Mouse (Mus musculus) liver, embryonic 14.5 days (tissue): ENCODE data around the gene Ikbke. TPM values are rescaled to one million over a fixed set of nuclear protein-coding genes. Genes with fewer than 3 reads are reported as not detected.

ENCODE experiments used
- ATAC-seq: fragments of 200-750 bp; cut with Nextera tagmentation; 2 replicates; pipeline ENCODE4 v1.8.0; 2017; ENCODE audit warnings: moderate number of reproducible peaks, mild to moderate bottlenecking, moderate library complexity; ENCODE audit not compliant: insufficient read depth
- DNase-seq, 3 experiments: peaks; one replicate each; pipeline ENCODE4 v3.0.0-alpha.2; 2012 to 2013; ENCODE audit warnings: low read depth in 3 of 3, low spot score in 3 of 3
- H3K27ac ChIP-seq: fragments of 300-500 bp; sonication (generic); 2 replicates; pipeline ENCODE4 v1.5.1; 2014; ENCODE audit warnings: moderate library complexity, mild to moderate bottlenecking, control low read depth, inconsistent platforms
- H3K27me3 ChIP-seq: fragments of 300-500 bp; sonication (generic); 2 replicates; pipeline ENCODE4 v1.6.1; 2014; ENCODE audit warnings: mild to moderate bottlenecking, low read length, moderate library complexity; ENCODE audit not compliant: control insufficient read depth, insufficient read depth
- H3K36me3 ChIP-seq: fragments of 300-500 bp; sonication (generic); replicated peaks from 2 replicates; pipeline ENCODE4 v1.6.1; 2014; ENCODE audit warnings: low read depth; ENCODE audit not compliant: control insufficient read depth, insufficient read depth
- H3K4me1 ChIP-seq, 2 experiments: fragments of 200-500 bp in 1 of 2; fragments of 300-500 bp in 1 of 2; sonication (generic) in 1 of 2; replicated peaks; 2 replicates each; pipeline ENCODE4 v1.6.1; 2012 to 2014; ENCODE audit warnings: antibody characterized with exemption in 1 of 2, inconsistent platforms in 1 of 2, low read length in 1 of 2; ENCODE audit not compliant: control insufficient read depth in 2 of 2, insufficient read depth in 2 of 2
- H3K4me2 ChIP-seq: fragments of 300-500 bp; sonication (generic); 2 replicates; pipeline ENCODE4 v1.6.1; 2014; ENCODE audit warnings: low read depth, mild to moderate bottlenecking, control low read depth, moderate library complexity
- H3K4me3 ChIP-seq, 2 experiments: fragments of 200-500 bp in 1 of 2; fragments of 300-500 bp in 1 of 2; sonication (generic) in 1 of 2; 2 replicates each; pipeline ENCODE4 v1.5.1; 2012 to 2014; ENCODE audit warnings: low read depth in 2 of 2, low read length in 2 of 2, mild to moderate bottlenecking in 2 of 2, control low read depth in 1 of 2, inconsistent platforms in 1 of 2, moderate library complexity in 1 of 2; ENCODE audit not compliant: insufficient read depth in 1 of 2
- H3K9ac ChIP-seq: fragments of 300-500 bp; sonication (generic); replicated peaks from 2 replicates; pipeline ENCODE4 v1.6.1; 2014; ENCODE audit warnings: mild to moderate bottlenecking, control low read depth, moderate library complexity
- H3K9me3 ChIP-seq: fragments of 300-500 bp; sonication (generic); 2 replicates; pipeline ENCODE4 v1.6.1; 2016; ENCODE audit warnings: low read length, mixed read lengths; ENCODE audit not compliant: control insufficient read depth
- CTCF ChIP-seq: IDR thresholded peaks from 2 replicates; pipeline ENCODE4 v1.5.1; 2016; ENCODE audit warnings: antibody characterized with exemption, low read depth, control low read depth
- EP300 ChIP-seq: IDR thresholded peaks from 2 replicates; pipeline ENCODE4 v1.6.1; 2016; ENCODE audit warnings: antibody characterized with exemption, low read depth
- WGBS: fragments of 180-500 bp; shearing (Covaris S2); extraction: QIAGEN DNeasy Blood & Tissue Kit; methylation state at CpG from one replicate; pipeline ENCODE4 v1.1.7; 2014; ENCODE audit not compliant: insufficient replicate concordance; 5-methylcytosine and 5-hydroxymethylcytosine counted together
- polyA plus RNA-seq, 2 experiments: library from polyadenylated mRNA; depleted of rRNA in 1 of 2; stranded (reverse) in 1 of 2; unstranded in 1 of 2; fragments of >200 nt; fragmentation: Nextera tagmentation in 1 of 2; extraction: Ambion mirVana in 1 of 2; gene quantifications; 2 replicates each; pipeline versions ENCODE4 v1.2.1 to v1.2.3; 2012 to 2014

Ikbke gene
- polyA plus RNA-seq, 2 experiments, result 4.9 to 6.4 TPM

- H3K36me3 ChIP-seq, result no peaks in the 10 kb centered on the region
- H3K4me2 ChIP-seq, result no peak overlapping the region
- no peak for TF ChIP-seq EP300
- no peak for TF ChIP-seq CTCF
- WGBS, result 78% methylated on average over 6 of the region's 6 CpGs
- no peaks in the 10 kb centered on the region for H3K4me1 ChIP-seq
- H3K9me3 ChIP-seq, result no peaks in the 10 kb centered on the region
- ATAC-seq (no peak), DNase-seq (no peak)
- H3K9ac ChIP-seq, result no peak overlapping the region
- H3K27me3 ChIP-seq, result no peaks in the 10 kb centered on the region
- H3K27ac ChIP-seq, result no peak overlapping the region
- no peak overlapping the region for H3K4me3 ChIP-seq
Observed at GRCm38 (mm10) chr1:131299788-131300187, 20.4 kb upstream of the Ikbke start.

DNA sequence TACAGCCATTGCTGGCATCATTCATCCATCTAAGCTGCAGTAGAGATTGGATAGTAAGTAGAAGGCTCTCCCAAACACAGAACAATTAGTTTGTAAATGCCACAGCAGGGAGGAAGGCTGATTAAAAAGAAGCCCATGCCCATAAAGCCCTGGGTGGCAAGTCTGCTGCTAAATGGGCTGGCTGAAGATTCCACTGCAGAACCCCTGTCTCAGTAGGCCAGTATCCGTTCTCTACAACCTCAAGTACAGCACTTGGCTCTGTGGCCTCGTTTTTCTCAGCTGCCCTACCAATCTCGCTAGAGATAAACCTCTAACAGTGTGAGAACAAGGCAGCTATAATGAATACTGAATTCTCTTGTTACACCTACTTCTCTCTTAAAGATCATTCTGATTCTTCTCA, 19.8 kb upstream of the Ikbke start:
- 58% methylated on average over 3 of the region's 3 CpGs for WGBS
- H3K4me3 ChIP-seq, result no peak overlapping the region
- H3K36me3 ChIP-seq, result no peaks in the 10 kb centered on the region
- no peak overlapping the region for H3K4me2 ChIP-seq
- H3K9ac ChIP-seq, result no peak overlapping the region
- no peak for TF ChIP-seq CTCF
- no peak for TF ChIP-seq EP300
- ATAC-seq (no peak), DNase-seq (no peak)
- H3K9me3 ChIP-seq, result no peaks in the 10 kb centered on the region
- no peaks in the 10 kb centered on the region for H3K4me1 ChIP-seq
- H3K27me3 ChIP-seq, result no peaks in the 10 kb centered on the region
- no peak overlapping the region for H3K27ac ChIP-seq

DNA sequence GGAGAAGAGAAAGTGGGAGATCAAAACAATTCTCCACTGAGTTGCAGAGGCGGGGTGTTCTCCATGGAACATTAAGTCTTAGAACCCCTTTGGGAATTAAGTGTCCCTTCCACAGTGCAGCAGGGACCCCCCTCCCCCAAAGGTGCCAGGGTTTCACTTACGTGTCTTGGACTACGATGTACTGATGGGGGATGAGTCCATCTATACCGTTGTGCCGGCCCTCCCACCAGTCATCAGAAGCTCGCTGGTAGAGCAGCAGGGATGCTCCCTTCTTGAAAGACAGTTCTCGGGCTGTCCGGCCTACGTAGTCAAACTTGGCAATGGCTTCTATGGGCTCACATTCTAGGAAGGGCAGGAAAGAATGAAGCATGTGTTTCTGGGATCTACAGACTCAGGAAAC, 18.8 kb upstream of the Ikbke start:
- Histone ChIP-seq H3K9ac (no peak overlapping the region), H3K4me2 (no peak overlapping the region), H3K4me1 (no peaks in the 10 kb centered on the region), H3K27me3 (no peaks in the 10 kb centered on the region), H3K27ac (no peak overlapping the region), H3K4me3 (no peak overlapping the region), H3K9me3 (no peaks in the 10 kb centered on the region), H3K36me3 (no peaks in the 10 kb centered on the region)
- no peak for ATAC-seq
- no peak for DNase-seq
- TF ChIP-seq EP300, result no peak
- no peak for TF ChIP-seq CTCF
- WGBS, result 84% methylated on average over 9 of the region's 9 CpGs

DNA sequence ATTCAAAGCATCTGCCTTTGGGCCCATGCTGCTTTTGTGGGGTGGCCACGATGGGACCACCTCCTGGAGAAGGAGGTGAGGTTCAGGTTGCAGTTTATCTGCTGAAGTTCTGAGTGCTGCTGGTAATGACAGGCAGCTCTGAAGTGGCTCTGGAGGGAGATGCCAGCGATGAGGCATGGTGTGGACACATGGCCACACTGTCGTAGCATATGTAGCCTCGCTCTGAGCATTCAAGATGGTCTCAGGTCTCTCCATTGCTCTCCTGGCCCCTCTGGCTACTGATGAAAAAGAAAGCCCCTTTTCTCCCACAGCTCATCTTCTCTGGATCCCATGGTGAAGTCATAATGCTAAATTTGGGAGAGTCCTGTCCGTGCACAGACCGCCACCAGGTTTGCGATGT, 17.3 kb upstream of the Ikbke start:
- Histone ChIP-seq H3K27ac (no peak overlapping the region), H3K4me2 (no peak overlapping the region), H3K4me1 (no peaks in the 10 kb centered on the region), H3K27me3 (no peaks in the 10 kb centered on the region), H3K9me3 (no peaks in the 10 kb centered on the region), H3K9ac (no peak overlapping the region), H3K36me3 (no peaks in the 10 kb centered on the region), H3K4me3 (no peak overlapping the region)
- DNase-seq, result no peak
- no peak for ATAC-seq
- WGBS, result 88% methylated on average over 7 of the region's 7 CpGs
- TF ChIP-seq EP300 (no peak), CTCF (no peak)

DNA sequence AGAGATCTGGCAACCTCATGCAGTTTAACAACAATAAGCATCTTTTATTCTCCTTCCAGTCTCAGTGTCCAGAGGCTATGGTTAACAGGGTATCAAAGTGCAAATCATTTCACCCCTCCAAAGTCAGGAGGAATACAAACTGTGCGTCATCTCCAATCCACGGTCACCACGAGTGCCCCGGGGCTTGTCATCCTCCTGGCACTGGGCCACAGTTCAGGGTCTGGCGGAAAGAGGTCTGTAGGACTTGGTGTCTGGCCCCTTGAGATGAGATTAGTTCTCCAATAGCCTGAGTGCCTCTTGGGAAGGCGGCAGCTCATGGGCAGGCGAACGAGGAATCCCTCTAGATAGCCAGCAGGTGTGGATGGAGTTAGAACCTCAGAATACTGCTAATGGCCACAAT, 15.8 kb upstream of the Ikbke start:
- no peak overlapping the region for H3K27ac ChIP-seq
- no peaks in the 10 kb centered on the region for H3K36me3 ChIP-seq
- no peak for DNase-seq
- no peaks in the 10 kb centered on the region for H3K9me3 ChIP-seq
- no peak overlapping the region for H3K4me2 ChIP-seq
- WGBS, result 77% methylated on average over 8 of the region's 8 CpGs
- no peak overlapping the region for H3K4me3 ChIP-seq
- no peaks in the 10 kb centered on the region for H3K4me1 ChIP-seq
- TF ChIP-seq EP300, result no peak
- no peaks in the 10 kb centered on the region for H3K27me3 ChIP-seq
- no peak overlapping the region for H3K9ac ChIP-seq
- ATAC-seq, result no peak

DNA sequence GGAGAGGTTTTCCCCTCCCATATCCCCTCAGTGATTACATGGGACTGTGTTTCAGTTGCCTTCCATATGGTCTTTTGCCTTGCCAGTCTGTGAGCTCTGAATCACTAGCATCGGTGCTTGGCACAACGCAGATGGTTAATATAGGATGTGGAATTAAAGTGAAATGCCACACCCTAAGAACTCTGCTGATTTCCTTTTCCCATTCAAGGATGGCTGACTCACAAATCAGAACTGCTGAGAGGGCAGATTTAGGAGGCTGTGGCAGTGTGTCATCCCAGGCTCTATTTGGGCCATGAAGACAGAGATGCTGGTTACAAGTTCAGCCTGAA, 14.5 kb upstream of the Ikbke start:
- no peak for ATAC-seq
- TF ChIP-seq EP300 (no peak), CTCF (no peak)
- Histone ChIP-seq H3K9ac (no peak overlapping the region), H3K4me3 (no peak overlapping the region), H3K4me2 (no peak overlapping the region), H3K9me3 (no peaks in the 10 kb centered on the region), H3K27me3 (no peaks in the 10 kb centered on the region), H3K27ac (no peak overlapping the region), H3K4me1 (no peaks in the 10 kb centered on the region), H3K36me3 (no peaks in the 10 kb centered on the region)
- no peak for DNase-seq
- WGBS, result 77% methylated on average over 2 of the region's 2 CpGs
